Mouse (Mus musculus) kidney, postnatal 4 days (tissue): ENCODE results near the gene Lyrm9.
"Not testable (repeated sequence)": the region's sequence is repeated elsewhere in the genome, so short reads cannot be mapped to it uniquely, and the experiment has no call there.

Experiments used
- DNase-seq, 2 experiments: peaks; one replicate each; pipeline ENCODE4 v3.0.0; 2021; ENCODE audit warnings: mixed read lengths in 2 of 2

Lyrm9 gene

DNA sequence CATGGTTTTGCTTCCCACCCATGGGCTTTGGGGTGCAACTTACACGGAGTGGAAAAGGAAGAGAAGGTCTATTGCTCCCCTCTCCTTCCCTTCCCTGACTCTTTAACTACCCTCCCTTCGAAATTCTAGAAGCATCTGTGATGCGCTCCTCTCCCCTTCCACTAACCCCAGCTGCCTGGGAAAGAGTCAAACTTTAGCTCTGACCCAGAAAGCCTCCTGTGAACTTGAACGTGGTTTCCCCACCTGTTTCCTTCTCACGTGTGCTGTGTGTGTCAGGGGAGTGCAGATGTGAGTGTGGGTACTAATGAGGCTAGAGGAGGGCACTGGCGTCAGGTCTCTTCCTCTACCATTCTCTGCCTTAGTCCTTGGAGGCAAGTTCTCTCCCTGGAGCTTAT lies 25.5 kb downstream of the Lyrm9 start:
- DNase-seq: no peak

GRCm38 (mm10) chr11:78852529-78852928 lies 26.1 kb downstream of the Lyrm9 start:
- DNase-seq: no peak

- DNase-seq: peak; percentile 91 to 92
These were observed 29.9 kb downstream of the Lyrm9 start for GRCm38 (mm10) chr11:78856310-78856709.

DNA sequence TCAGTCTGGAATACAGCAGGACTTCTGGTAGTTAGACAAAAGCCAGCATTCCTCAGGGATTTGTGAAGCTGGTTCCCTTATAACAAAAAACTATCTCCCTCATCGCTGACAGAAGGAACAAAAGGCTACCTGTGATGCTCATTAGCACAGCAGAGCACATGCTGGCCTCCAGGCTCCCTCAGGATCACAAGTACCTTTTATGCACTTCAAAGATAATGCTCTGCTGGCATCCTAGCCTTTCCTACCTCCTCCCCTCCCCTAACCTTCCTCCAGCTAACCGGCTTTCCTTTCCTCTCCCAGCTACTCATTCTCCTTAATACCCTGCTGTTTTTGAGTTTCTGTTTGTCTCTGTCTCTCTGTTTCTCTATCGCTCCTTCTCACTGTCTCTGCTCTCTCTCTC lies 31.2 kb downstream of the Lyrm9 start:
- DNase-seq: no peak

- no peak for DNase-seq
These were observed 37.5 kb downstream of the Lyrm9 start for GRCm38 (mm10) chr11:78863898-78864297.

DNA sequence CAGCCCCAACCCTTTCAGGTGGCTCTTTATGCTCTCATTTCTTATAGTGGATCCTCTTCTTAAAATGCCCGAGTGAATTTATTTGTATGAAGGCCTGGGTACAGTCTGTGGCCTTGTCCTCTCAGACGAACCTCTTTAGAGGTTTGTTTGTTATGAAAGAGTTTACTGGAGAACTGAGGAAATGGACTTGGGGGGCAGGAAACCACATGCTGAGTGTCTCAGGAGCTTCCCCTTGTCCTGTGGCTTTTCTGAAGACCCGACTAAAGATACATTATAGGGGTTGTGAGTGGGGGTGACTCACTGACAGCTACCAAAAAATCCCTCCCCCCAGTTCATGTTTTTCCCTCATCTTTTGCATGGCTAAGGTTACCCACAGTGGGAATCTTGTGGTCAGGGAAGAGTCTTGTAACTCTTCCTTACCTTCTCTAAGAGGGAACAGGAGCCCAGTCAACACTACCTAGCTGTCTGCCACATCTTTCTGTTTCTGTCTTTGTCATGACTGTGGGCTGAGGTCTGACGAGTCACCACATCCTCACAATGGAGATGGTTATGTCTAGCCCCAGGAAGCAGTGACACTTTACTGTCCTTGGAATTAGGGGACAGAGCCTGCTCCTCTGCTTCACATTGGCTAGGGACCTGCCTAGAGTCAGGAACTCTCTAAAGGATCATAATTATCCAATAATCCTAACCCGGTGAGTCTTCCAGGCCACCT lies 38.3 kb downstream of the Lyrm9 start:
- DNase-seq: no peak

GRCm38 (mm10) chr11:78865314-78865713 lies 38.9 kb downstream of the Lyrm9 start:
- DNase-seq: no peak

DNA sequence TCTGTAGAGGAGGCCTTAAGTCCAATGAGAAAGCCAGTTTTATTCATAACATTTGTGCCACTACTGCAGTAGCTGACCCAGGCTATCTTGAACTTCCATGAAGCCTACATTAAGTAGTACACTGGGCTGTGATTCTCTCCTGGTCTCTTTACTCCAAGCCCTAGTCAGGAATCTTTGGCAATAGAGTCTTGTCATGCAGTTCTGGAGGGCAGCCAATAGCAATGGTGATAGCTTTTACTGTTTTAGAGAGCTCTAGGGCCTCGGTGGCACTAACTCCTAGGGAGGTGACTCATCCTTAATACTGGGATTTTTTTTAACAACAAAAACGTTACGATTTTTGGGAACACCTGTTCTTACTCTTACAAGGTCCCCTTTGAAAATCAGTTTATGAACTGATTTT lies 40.1 kb downstream of the Lyrm9 start:
- DNase-seq: no peak

DNA sequence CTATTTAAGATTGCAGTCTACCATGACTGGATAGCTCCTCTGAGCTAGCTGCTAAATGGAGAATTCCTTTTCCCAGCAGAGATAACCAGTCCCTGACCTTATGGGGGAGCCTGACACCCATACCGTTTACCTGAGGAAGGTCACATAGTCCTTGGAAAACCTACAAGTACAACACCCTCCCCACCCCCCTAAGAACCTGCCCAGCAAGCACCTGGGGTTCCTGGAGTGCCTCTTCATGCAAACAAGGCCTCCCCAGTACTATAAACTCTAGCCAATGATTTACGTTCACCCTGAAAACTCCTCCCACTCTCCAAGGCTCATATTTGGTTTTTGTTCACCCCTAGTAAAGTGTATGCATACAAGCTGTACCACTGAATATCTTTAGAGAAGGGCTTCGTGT lies 41.3 kb downstream of the Lyrm9 start:
- DNase-seq: no peak

- DNase-seq: not testable (repeated sequence)
These were observed 42.8 kb downstream of the Lyrm9 start for GRCm38 (mm10) chr11:78869205-78869604.

GRCm38 (mm10) chr11:78870891-78871290 lies 44.5 kb downstream of the Lyrm9 start:
- DNase-seq: no peak

DNA sequence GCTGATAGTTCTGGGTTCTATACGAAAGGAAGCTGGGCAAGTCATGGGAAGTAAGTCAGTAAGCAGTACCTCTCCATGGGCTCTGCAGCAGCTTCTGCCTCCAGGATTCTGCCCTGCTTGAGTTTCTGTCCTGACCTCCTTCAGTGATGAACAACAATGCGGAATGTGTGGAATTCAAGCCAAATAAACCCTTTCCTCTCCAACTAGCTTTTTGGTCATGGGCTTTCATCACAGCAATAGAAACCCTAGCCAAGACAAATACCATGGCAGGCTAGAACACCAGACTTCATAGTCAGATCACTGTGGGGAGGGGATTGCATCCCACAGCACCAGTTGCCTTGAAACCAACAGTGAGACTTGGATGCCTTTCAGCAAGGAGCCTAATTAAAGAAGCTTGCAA lies 46.4 kb downstream of the Lyrm9 start:
- peak in 1 of 2 experiments; percentile 7 for DNase-seq

- DNase-seq: no peak
These were observed 53.3 kb downstream of the Lyrm9 start for GRCm38 (mm10) chr11:78879727-78880126.

- peak in 1 of 2 experiments; percentile 4 for DNase-seq
These were observed 60.3 kb downstream of the Lyrm9 start for GRCm38 (mm10) chr11:78886693-78887092.

DNA sequence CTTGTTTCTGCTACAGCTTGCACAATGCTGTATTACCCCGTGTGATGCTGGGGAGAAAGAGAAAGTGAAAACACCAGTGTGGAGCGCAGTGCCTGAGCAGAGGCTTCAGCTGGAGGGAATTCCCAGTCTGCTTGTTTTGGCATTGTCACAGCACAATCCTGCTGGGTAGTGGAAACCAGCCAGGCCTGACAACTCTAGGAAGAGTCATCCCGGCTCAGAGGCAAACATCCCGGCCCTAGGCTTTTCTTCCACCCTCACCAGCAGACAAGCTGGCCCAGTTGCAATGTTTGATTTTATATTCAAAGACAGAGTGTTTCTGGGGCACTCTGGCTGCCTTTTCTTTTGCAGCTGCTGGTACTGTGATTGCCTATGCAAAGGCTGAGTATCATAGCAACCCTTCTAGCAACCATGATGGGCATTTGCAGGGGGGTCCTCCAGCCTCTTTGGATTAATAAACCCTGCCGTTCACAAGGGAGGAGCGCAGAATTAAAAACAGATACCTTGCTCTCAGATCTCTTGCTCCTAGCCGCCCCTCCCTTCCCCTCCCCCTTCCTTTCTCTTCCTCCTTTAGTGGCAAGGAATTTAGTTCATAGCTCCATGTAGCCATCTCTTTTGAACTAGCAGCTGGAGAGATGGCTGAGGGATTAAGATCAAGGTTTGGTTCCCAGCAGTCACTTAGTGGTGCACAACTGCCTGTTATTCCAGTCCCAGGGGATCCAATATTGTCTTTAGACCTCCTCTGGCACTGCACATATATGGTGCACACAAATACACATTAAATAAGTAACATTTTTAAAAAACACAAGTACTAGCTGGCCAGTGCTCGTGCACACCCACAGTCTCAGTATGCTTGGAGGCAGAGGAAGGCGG lies 61.0 kb downstream of the Lyrm9 start:
- peak; percentile 70 to 78 for DNase-seq

DNA sequence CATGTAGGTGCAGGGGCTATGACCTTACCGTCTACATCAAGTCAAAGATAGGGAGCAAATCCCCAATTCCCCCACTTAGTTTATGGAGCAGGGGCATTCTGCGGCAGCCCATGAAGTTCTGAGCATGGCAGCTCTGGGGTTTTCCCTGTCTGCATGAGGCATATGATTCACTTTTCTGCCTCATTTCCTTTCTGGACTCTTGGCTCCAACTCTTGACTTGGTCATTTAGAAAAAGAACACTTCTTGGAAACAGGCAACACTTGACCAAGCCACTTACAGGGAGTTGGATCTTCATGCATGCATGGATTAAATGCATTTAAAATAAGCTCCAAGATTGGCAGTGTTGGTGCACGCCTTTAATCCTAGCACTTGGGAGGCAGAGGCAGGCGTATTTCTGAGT lies 62.8 kb downstream of the Lyrm9 start:
- DNase-seq: no peak
